Mouse (Mus musculus) spleen, postnatal 10 days (tissue): Measurements from ENCODE around the gene Ifih1.

Source experiments
- DNase-seq, 2 experiments: peaks; one replicate each; pipeline ENCODE4 v3.0.0; 2021 to 2022; ENCODE audit warnings: low spot score in 2 of 2

The Ifih1 gene

DNA sequence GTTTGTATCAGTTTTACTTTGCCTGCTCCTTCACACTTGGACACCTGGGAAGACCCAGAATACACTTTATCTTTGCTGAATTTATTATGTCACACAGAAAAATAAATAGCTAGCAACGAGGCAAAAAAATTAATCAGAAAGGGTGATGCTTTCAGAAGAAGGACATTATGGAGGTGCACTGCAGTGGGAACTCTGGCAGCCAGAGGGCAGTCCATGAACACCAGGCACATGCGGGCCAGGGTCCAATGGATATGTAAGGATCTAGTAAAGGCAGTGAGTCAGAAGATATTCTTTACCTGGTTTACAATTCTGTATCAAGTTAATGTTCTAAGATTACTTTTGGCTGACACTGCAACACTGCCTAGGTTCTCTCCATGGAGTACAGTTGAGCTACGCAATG is 96.4 kb downstream of the Ifih1 start:
- DNase-seq, result no peak

DNA sequence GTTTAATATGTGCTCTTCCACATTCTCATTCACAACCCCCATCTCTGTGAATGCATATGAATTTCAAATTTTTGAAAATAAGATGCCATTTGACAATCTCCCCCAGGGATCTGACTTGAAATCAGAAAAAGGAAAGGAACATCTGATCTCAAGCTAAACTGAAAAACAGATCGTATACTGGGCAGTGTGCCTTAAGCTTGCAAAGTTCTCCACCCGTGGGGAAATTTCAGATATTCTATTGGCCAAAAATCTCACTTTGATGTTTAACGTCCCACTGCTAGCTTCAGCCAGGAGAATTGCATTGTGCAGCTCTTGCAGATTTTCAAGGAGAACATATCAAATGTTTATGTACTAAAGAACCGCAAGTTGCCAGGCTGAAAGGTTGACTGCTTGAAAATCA is 96.9 kb downstream of the Ifih1 start:
- no peak for DNase-seq

DNA sequence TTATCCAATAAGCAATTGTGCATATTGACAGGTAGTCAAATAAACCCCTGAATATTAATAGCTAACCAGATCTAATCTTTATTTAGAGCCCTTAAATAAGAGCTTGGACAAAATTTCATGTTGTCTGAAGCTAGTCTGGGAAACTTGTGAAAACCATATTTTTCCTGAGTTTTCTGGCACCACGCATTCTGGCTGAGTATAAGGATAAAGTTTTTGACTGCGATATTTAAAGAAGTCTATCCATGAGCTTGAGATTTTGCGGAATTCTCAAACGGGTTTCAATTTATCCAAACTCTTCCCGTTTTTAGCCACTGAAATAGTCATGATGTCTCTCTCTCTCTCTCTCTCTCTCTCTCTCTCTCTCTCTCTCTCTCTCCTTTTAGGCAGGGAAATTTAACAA is 98.0 kb downstream of the Ifih1 start:
- no peak for DNase-seq
